Mouse (Mus musculus) G1E-ER4 (cell line): Measurements from ENCODE around the gene Zbtb25. TPM values are rescaled to one million over a fixed set of nuclear protein-coding genes. Genes with fewer than 3 reads are reported as not detected.

Experiments
- GATA1 ChIP-seq: IDR thresholded peaks from one replicate; pipeline ENCODE4 v1.8.0; 2012; ENCODE audit warnings: low read length, inconsistent platforms
- polyA plus RNA-seq: library from polyadenylated mRNA; stranded (reverse); fragments of >175 nt; gene quantifications from 2 replicates; pipeline ENCODE4 v1.2.3, GENCODE M21; 2012

Zbtb25 gene
- polyA plus RNA-seq, 1 experiment: 12.6 TPM

DNA sequence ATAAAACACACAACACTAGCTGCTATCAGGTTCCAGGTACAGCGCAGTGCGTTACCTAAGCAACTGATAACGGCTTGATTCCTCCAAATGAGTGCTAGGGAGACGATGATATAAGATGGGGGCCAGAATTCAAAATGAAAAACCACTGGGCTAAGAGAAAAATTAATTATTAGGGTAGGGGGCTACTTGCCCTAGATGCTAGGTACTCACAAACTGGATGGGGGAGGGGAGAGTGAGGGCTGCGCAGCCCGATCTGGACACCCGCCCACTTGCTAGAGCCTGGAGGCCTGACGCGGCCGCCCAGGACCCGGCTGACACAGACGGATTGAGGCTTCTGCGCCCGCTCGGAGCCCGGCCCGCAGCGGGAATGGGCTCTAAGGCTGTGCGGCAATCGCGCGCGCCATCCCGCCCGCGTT, 604 bp downstream of the Zbtb25 start:
- TF ChIP-seq GATA1: no peak

DNA sequence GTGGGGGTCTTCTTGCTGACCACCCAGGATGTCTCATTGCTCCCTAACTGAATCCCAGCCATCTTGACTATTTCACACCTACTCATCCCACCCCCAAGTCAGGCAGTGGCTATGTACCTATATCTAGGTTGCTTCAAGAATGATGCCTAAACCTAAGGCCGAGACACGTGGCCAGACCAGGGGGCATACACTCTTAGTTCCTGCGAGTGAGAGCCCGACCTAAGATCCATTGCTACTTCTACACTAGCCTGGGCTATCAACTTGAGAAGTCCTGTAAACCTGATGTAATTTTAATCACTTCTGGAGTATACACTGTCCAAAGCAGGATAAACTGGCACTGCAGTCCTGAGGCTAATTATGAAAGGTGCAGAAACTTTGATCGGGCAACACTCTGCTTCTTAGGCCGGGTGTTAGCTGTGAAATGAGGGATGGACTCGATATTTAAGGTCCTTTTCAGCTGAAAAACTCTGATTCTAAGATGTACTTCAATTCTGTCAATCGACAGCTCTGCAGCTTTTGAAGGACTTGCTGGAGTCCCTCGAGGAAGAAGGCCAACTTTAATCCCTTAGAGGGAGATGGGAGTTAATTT, 1.1 kb downstream of the Zbtb25 start:
- no peak for TF ChIP-seq GATA1

DNA sequence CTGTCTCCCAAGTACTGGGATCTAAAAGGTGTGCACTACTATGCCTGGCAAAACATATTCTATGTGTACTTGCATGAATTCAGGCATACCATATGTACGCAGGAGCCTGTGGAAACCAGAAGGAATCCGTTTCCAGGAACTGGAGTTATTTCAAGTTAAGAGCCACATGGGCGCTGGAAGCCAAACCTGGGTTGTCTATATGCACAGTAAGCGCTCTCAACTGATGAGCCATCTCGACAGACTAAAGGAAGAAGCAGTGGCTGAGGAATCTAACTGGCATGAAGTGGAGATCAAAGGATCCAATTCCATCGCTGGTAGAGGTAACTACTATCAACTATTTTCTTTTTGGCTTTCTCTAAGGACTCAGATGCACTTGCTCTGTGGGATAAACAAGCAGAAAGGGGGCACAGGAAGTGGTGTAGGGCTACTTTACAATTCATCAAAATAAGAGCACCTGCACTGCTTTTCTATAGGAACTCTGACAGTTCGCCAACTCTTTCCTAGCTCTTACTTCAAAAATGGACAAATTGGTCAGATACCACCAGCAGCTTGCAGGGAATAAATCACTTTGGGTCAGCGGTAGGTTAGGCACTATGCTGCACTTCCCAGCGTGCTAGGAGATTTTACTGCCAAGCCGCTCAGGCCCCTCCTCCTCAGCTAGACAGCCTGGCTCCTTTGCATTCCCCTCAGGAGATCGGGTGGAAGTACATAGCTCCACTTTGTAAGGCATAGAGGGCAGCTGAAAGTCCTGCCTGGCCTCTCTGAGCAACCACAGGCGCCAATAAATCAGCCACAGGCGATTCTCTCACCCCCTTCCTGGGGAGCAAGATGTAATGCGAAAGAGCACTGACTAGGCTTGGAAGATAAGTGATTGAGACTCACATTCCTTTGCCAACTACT, 2.1 kb downstream of the Zbtb25 start:
- TF ChIP-seq GATA1: no peak

DNA sequence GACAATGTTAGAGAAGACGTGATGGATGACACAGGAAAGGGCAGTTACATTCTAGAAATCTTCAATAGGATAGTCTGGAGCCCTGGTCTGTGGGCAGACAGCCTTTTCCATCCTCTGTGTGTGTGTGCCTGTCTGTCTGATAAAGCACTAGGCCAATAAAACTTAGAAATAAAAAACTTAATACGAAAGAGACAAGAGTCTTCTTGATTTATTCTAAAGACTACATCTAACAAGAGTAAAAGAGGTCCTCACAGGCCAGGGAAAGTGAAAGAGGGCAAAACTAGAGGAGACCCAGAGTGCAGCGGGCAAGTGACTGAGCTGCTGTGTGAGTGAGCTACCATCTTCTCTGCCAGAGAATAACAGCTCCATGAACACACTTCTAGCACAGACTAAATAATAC, 3.1 kb downstream of the Zbtb25 start:
- no peak for TF ChIP-seq GATA1

DNA sequence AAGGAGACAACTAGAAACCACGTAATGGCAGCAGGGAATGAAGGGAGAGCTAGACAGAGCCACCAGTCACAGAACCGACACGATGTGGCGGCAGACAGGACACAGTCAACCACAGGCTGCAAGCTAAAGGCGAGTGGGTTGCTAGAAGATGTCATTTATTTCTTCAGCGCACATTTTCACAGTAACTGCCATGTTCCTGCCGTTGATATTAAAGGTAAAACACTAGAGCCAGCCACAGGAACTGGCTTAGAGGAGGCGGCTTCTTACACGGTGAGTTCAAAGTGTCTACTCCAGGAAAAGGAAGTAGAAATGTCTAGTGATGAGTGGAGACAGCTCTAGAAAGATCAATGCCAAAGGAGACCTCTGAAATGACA, 7.1 kb downstream of the Zbtb25 start:
- no peak for TF ChIP-seq GATA1

DNA sequence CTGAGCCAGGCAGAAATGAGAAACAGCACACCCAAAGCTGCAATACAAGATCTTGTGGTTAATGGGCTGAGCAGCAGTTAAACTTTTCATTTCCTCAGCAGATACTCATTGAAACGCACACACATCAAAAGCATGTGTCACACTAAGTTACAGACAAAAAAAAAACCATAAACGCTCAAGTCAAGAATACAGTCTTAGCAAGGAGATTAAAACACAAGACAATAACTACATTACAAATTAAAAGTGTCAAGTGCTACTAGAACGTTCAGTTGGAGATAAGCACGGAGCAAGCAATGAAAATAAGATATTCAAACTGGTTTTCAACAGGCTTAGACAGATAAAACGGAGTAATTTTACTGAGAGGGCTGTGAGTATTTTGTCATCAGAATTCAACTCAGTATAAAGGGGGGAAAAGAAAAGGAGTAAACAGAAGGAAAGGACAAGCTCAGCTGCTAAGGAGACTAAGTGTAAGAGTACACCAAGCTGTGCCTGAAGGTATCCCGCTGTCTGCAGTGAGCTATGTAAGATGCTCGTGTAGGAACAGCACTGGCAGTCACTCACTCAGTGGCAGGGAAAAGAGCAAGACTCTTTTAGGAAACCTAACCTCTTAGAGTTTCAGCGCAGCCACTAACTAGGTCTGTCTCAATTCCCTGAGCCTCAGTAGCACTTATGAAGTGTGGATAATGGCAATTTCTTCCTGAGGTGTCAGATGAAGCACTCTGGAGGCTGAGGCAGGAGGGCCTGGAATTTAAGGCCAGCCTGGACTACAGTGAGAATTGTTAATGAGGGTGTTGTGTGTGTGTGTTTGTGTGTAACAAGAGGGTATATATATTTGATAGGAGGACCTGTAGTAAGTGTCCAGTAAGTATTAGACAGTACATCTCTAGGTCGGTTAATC, 7.7 kb downstream of the Zbtb25 start:
- TF ChIP-seq GATA1: no peak

DNA sequence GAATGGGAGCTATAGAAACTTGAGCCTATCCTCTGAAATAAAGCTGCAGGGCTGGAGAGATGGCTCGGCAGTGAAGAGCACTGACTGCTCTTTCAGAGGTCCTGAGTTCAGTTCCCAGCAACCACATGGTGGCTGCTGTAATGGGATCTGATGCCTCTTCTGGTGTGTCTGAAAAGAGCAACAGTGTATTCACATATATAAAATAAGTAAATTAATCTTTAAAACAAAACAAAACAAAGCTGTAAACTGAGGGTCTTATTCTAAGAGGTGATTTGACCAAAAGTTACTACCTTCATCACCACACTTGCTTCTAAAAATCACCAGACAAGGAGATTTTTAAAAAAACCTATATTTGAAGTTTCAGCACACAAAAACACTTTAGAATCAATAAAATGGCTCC, 8.5 kb downstream of the Zbtb25 start:
- no peak for TF ChIP-seq GATA1

DNA sequence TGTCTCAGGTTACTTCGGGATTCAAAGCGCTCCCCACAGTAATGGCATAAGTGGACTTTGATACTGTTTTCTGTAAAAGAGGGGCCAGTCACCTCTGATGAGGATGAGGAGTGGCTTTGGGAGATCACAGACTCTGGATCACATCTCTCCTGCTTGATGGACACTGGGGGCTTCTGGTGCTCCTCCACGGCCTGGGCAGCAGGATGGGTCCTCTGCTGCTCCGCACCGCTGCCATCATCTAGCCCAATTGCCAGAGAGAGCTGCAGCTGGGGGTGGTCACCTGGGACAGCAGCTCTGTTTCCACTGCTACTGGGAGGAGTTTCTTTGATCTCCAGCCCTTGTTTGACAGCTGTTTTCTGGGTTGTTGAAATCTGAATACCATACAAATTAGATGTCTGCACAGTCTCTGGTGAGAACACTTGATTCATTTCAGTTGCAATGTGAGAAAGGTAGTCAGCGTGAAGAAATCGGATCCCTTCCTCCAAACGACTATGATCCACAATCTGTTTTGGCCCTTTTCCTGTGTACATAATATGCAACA, 19.7 kb downstream of the Zbtb25 start:
- TF ChIP-seq GATA1: no peak

DNA sequence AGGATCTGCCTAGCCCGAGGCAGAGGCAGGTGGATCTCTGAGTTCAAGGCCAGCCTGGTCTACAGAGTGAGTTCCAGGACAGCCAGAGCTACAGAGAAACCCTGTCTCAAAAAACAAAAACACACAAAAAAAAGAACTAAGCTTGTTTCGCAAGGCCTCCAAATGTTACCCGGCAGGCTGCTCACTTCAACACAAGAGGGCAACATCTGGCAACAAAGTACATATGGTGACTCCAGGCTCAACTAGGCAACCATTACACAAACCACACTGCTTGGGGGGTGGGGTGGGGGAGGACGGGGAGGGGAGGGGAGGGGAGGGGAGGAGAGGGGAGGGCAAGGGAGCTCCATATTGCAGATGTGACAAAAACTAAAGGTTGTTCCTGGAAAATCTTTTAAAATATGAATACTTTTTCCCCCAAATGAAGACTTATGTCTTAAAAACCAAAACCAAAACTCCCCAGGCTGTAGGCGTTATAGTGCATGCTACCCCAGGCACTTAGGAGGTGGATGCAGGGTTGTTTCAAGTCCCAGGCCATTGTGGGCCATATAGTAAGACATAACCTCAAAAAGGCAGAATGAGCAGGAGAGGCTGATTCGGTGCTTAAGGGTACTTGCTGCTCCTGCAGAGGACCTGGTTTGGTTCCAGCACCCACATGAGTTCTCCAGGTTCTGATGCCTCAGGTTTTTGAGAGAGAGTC, 23.5 kb downstream of the Zbtb25 start:
- TF ChIP-seq GATA1: no peak

DNA sequence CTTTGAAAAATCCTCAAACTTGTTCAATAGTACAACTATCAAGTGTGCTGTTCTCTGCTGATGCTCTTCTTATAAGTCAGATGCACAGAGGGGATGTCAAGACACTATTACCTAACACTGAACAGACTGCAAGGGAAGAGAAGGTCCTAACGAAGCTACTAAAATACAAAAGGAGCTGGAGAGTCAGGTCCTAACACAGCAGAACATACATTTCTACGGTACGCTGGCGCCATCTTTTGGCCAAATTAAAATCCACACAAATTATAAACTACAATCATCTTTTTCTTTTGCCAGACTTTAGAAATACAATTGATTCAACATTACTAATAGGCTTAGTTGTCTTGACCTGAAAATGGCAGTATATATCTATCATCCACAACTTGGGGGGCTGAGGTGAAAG, 28.3 kb downstream of the Zbtb25 start:
- no peak for TF ChIP-seq GATA1

DNA sequence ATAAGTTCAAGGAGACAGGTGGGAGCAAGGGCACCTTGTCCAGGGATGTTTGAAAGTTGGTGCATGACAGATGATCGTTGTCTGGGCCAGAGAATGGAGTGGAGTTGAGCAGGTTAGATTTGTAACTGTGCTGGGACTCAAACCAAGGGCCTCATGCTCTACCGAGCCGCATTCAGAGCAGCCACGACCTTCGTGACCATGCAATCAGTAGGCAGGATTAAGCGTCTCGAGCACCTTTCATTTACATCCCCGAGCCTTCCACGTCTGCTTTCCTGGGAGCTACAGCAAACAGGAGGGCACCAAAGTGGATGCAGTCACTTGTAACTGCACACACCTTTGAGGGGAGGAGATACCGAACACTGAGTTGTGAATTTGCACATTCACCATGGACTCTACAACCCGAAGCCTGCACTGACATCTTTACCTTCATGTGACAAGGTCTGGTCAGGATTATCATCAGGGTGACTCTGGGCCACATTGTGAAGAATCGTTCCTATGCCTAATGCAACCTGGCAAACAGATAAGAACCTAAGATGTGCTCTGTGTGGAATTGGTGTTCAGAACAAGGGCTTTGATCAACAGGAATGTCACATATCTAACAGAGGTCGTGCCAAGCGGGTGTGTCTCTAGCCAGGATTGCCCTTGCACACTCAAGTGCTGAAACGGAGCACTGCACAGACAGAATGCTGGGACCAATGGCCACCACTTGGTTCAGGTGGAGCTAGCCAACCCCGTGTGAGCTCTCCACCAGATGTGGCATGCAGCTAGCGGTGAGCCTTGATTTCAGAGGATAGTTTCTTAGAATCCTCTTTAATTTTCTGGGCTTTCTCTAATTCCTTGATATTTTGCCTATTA, 33.1 kb downstream of the Zbtb25 start:
- TF ChIP-seq GATA1: no peak

DNA sequence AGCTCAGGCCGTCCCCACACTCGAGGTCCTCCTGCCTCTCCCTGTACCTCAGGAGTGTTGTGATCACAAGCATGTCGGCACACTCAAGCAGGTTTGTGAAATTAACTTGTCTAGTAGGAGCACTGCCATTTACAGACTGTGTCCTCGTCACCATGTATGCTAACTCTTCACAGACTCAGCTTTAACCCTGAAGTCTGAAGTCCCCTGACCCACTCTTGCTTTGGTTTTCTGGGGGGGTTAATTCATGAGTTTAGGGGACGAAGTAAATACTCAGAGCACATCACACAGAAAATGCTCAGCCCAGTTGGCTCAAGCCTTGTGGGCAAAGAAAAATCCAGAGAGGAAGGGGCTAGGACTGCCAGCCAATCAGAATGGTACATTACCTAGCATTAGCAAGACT, 33.8 kb downstream of the Zbtb25 start:
- TF ChIP-seq GATA1: no peak

DNA sequence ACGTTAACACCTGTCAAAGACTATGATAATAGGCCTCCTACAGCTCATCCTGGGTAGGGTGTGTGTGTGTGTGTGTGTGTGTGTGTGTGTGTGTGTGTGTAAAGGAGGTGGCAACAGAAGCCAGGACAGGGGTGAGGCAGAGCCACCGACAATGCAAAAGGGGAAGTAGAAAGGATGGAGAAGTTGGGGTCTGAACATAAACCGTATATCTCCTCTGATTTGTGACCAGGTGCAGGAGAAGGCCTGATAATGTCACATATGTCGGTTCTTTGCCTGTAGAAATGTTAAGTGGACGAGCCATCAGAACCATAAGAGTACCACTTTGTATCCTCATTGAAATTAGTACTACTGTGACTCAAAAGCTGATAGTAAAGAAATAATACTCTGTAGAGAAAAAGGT, 35.7 kb downstream of the Zbtb25 start:
- no peak for TF ChIP-seq GATA1
